Mouse (Mus musculus): ENCODE measurements around the gene Polk. TPM values are rescaled to one million over a fixed set of nuclear protein-coding genes. Genes with fewer than 3 reads are reported as not detected.

The Polk gene
- polyA plus RNA-seq, 1 experiment from 2014 or later = 9.8 TPM

- Histone ChIP-seq H3K9me3 (no peaks in the 10 kb centered on the region), H3K4me3 (replicated peaks) (no peak overlapping the region), H3K27ac (no peak overlapping the region), H3K27me3 (no peaks in the 10 kb centered on the region), H3K9ac (replicated peaks) (no peak overlapping the region), H3K36me3 (peaks cover 4% of the 10 kb centered on the region; the same call in 1 of the 2 replicates), H3K4me1 (replicated peaks) (no peaks in the 10 kb centered on the region), H3K4me2 (no peak overlapping the region)
- 69% methylated on average over 6 of the region's 6 CpGs for WGBS
- ATAC-seq (ENCODE audit: insufficient number of reproducible peaks, insufficient read depth, low FRiP score, low TSS enrichment, low read depth) = no peak
Measured at GRCm38 (mm10) chr13:96506313-96506712, 36.1 kb downstream of the Polk start.

- H3K27me3 ChIP-seq = no peaks in the 10 kb centered on the region
- H3K4me2 ChIP-seq = no peak overlapping the region
- peaks cover 4% of the 10 kb centered on the region; the same call in 1 of the 2 replicates for H3K36me3 ChIP-seq
- H3K9ac ChIP-seq (replicated peaks) = no peak overlapping the region
- no peaks in the 10 kb centered on the region for H3K4me1 ChIP-seq (replicated peaks)
- 87% methylated on average over 4 of the region's 4 CpGs for WGBS
- no peak overlapping the region for H3K4me3 ChIP-seq (replicated peaks)
- no peak for ATAC-seq (ENCODE audit: insufficient number of reproducible peaks, insufficient read depth, low FRiP score, low TSS enrichment, low read depth)
- no peak overlapping the region for H3K27ac ChIP-seq
- no peaks in the 10 kb centered on the region for H3K9me3 ChIP-seq
Measured at GRCm38 (mm10) chr13:96505661-96506060, 36.7 kb downstream of the Polk start.

- Histone ChIP-seq H3K4me1 (replicated peaks) (no peaks in the 10 kb centered on the region), H3K9ac (replicated peaks) (no peak overlapping the region), H3K36me3 (peaks cover 9% of the 10 kb centered on the region; the same call in 1 of the 2 replicates), H3K4me2 (no peak overlapping the region), H3K27me3 (no peaks in the 10 kb centered on the region), H3K9me3 (no peaks in the 10 kb centered on the region), H3K27ac (no peak overlapping the region), H3K4me3 (replicated peaks) (no peak overlapping the region)
- 89% methylated on average over 2 of the region's 2 CpGs for WGBS
- no peak for ATAC-seq (ENCODE audit: insufficient number of reproducible peaks, insufficient read depth, low FRiP score, low TSS enrichment, low read depth)
Measured at GRCm38 (mm10) chr13:96499891-96500290, 42.5 kb downstream of the Polk start.

GRCm38 (mm10) chr13:96496630-96497029, 45.7 kb downstream of the Polk start:
- no peak overlapping the region for H3K4me2 ChIP-seq
- no peaks in the 10 kb centered on the region for H3K27me3 ChIP-seq
- H3K27ac ChIP-seq = no peak overlapping the region
- no peak overlapping the region for H3K9ac ChIP-seq (replicated peaks)
- H3K4me3 ChIP-seq (replicated peaks) = no peak overlapping the region
- 87% methylated on average over 8 of the region's 8 CpGs for WGBS
- H3K9me3 ChIP-seq = no peaks in the 10 kb centered on the region
- no peak for ATAC-seq (ENCODE audit: insufficient number of reproducible peaks, insufficient read depth, low FRiP score, low TSS enrichment, low read depth)
- H3K4me1 ChIP-seq (replicated peaks) = no peaks in the 10 kb centered on the region
- H3K36me3 ChIP-seq = 0 out of 2 replicates have a peak, but pooled peaks cover 5% of the 10 kb centered on the region

GRCm38 (mm10) chr13:96490433-96490832, 51.9 kb downstream of the Polk start, which contains the start of gene Gm17622:
Gm17622 (plus strand) TSS chr13:96490733.
- no peak for ATAC-seq (ENCODE audit: insufficient number of reproducible peaks, insufficient read depth, low FRiP score, low TSS enrichment, low read depth)
- WGBS = 89% methylated on average over 3 of the region's 3 CpGs
- Histone ChIP-seq H3K9me3 (no peaks in the 10 kb centered on the region), H3K27ac (no peak within 1 kb of the TSS), H3K4me2 (no peak within 1 kb of the TSS), H3K4me3 (replicated peaks) (no peak within 1 kb of the TSS), H3K27me3 (no peaks in the 10 kb centered on the region), H3K4me1 (replicated peaks) (no peaks in the 10 kb centered on the region), H3K9ac (replicated peaks) (no peak within 1 kb of the TSS), H3K36me3 (peaks cover 14% of the 10 kb centered on the region)

- 93% methylated on average over 6 of the region's 6 CpGs for WGBS
- Histone ChIP-seq H3K4me3 (replicated peaks) (no peak overlapping the region), H3K27me3 (no peaks in the 10 kb centered on the region), H3K4me1 (replicated peaks) (no peaks in the 10 kb centered on the region), H3K36me3 (peaks cover 29% of the 10 kb centered on the region), H3K9ac (replicated peaks) (no peak overlapping the region), H3K27ac (no peak overlapping the region), H3K4me2 (no peak overlapping the region), H3K9me3 (no peaks in the 10 kb centered on the region)
- ATAC-seq (ENCODE audit: insufficient number of reproducible peaks, insufficient read depth, low FRiP score, low TSS enrichment, low read depth) = no peak
Measured at GRCm38 (mm10) chr13:96487968-96488367, 54.4 kb downstream of the Polk start.

GRCm38 (mm10) chr13:96487230-96487629, 55.1 kb downstream of the Polk start:
- H3K4me3 ChIP-seq (replicated peaks) = no peak overlapping the region
- H3K4me1 ChIP-seq (replicated peaks) = no peaks in the 10 kb centered on the region
- no peak for ATAC-seq (ENCODE audit: insufficient number of reproducible peaks, insufficient read depth, low FRiP score, low TSS enrichment, low read depth)
- no peaks in the 10 kb centered on the region for H3K9me3 ChIP-seq
- peaks cover 29% of the 10 kb centered on the region for H3K36me3 ChIP-seq
- H3K9ac ChIP-seq (replicated peaks) = no peak overlapping the region
- H3K4me2 ChIP-seq = no peak overlapping the region
- 86% methylated on average over 6 of the region's 6 CpGs for WGBS
- H3K27me3 ChIP-seq = no peaks in the 10 kb centered on the region
- no peak overlapping the region for H3K27ac ChIP-seq

GRCm38 (mm10) chr13:96478991-96479390, 63.4 kb downstream of the Polk start:
- H3K9ac ChIP-seq (replicated peaks) = no peak overlapping the region
- no peak overlapping the region for H3K4me2 ChIP-seq
- H3K4me3 ChIP-seq (replicated peaks) = no peak overlapping the region
- H3K36me3 ChIP-seq = 0 out of 2 replicates have a peak, but pooled peaks cover 7% of the 10 kb centered on the region
- peaks cover 4% of the 10 kb centered on the region; the same call in 1 of the 2 replicates for H3K4me1 ChIP-seq (replicated peaks)
- no peak overlapping the region for H3K27ac ChIP-seq
- H3K27me3 ChIP-seq = no peaks in the 10 kb centered on the region
- WGBS = 95% methylated on average over 1 of the region's 1 CpGs
- no peaks in the 10 kb centered on the region for H3K9me3 ChIP-seq
- no peak for ATAC-seq (ENCODE audit: insufficient number of reproducible peaks, insufficient read depth, low FRiP score, low TSS enrichment, low read depth)

- Histone ChIP-seq H3K9me3 (no peaks in the 10 kb centered on the region), H3K4me2 (no peak overlapping the region), H3K27me3 (no peaks in the 10 kb centered on the region), H3K36me3 (0 out of 2 replicates have a peak, but pooled peaks cover 3% of the 10 kb centered on the region), H3K27ac (no peak overlapping the region), H3K9ac (replicated peaks) (no peak overlapping the region), H3K4me1 (replicated peaks) (peaks cover 4% of the 10 kb centered on the region; the same call in 1 of the 2 replicates), H3K4me3 (replicated peaks) (no peak overlapping the region)
- WGBS = 95% methylated on average over 4 of the region's 4 CpGs
- ATAC-seq (ENCODE audit: insufficient number of reproducible peaks, insufficient read depth, low FRiP score, low TSS enrichment, low read depth) = no peak
Measured at GRCm38 (mm10) chr13:96477226-96477625, 65.2 kb downstream of the Polk start.

- Histone ChIP-seq H3K9ac (replicated peaks) (no peak within 1 kb of the TSS), H3K9me3 (no peaks in the 10 kb centered on the region), H3K27me3 (no peaks in the 10 kb centered on the region), H3K4me3 (replicated peaks) (no peak within 1 kb of the TSS), H3K4me1 (replicated peaks) (peaks cover 4% of the 10 kb centered on the region; the same call in 1 of the 2 replicates), H3K27ac (no peak within 1 kb of the TSS), H3K36me3 (no peaks in the 10 kb centered on the region), H3K4me2 (no peak within 1 kb of the TSS)
- WGBS = 90% methylated on average over 14 of the region's 14 CpGs
- ATAC-seq (ENCODE audit: insufficient number of reproducible peaks, insufficient read depth, low FRiP score, low TSS enrichment, low read depth) = no peak
Measured at GRCm38 (mm10) chr13:96470957-96471356, 71.4 kb downstream of the Polk start, which contains the start of gene Ankdd1b. Ankdd1b (minus strand) TSS chr13:96471198.

GRCm38 (mm10) chr13:96470556-96470955, 71.8 kb downstream of the Polk start:
- Histone ChIP-seq H3K4me3 (replicated peaks) (no peak overlapping the region), H3K9ac (replicated peaks) (no peak overlapping the region), H3K4me1 (replicated peaks) (peaks cover 2% of the 10 kb centered on the region; the same call in 1 of the 2 replicates), H3K27ac (no peak overlapping the region), H3K36me3 (no peaks in the 10 kb centered on the region), H3K4me2 (no peak overlapping the region), H3K27me3 (no peaks in the 10 kb centered on the region), H3K9me3 (no peaks in the 10 kb centered on the region)
- no peak for ATAC-seq (ENCODE audit: insufficient number of reproducible peaks, insufficient read depth, low FRiP score, low TSS enrichment, low read depth)
- 81% methylated on average over 6 of the region's 6 CpGs for WGBS

GRCm38 (mm10) chr13:96468678-96469077, 73.7 kb downstream of the Polk start:
- H3K9me3 ChIP-seq = no peaks in the 10 kb centered on the region
- H3K36me3 ChIP-seq = no peaks in the 10 kb centered on the region
- no peak overlapping the region for H3K27ac ChIP-seq
- H3K27me3 ChIP-seq = no peaks in the 10 kb centered on the region
- no peak overlapping the region for H3K4me2 ChIP-seq
- WGBS = 84% methylated on average over 5 of the region's 5 CpGs
- no peaks in the 10 kb centered on the region for H3K4me1 ChIP-seq (replicated peaks)
- ATAC-seq (ENCODE audit: insufficient number of reproducible peaks, insufficient read depth, low FRiP score, low TSS enrichment, low read depth) = no peak
- no peak overlapping the region for H3K4me3 ChIP-seq (replicated peaks)
- H3K9ac ChIP-seq (replicated peaks) = no peak overlapping the region
